Mouse (Mus musculus): ENCODE data around the gene Slc35e3. TPM values are rescaled to one million over a fixed set of nuclear protein-coding genes. Genes with fewer than 3 reads are reported as not detected.
A peak's percentile ranks its signal among the peaks of the same experiment; 100 is the strongest.

Slc35e3 gene
- polyA plus RNA-seq, 1 experiment = 12.8 TPM

- no peaks in the 10 kb centered on the region for H3K27me3 ChIP-seq (ENCODE audit: control insufficient read depth, insufficient read depth, insufficient read length)
- peaks cover 57% of the 10 kb centered on the region for H3K36me3 ChIP-seq (ENCODE audit: control insufficient read depth, insufficient read depth)
- H3K4me3 ChIP-seq (ENCODE audit: insufficient read depth, poor library complexity, severe bottlenecking) = peak overlapping the region; percentile 92
- TF ChIP-seq MAX (IDR thresholded peaks at IDR 0.05) = no peak
- no peak for TF ChIP-seq MYOG (IDR thresholded peaks at IDR 0.05; ENCODE audit: control insufficient read depth, extremely low read depth, insufficient read length)
- no peak for TF ChIP-seq CEBPB (IDR thresholded peaks at IDR 0.05; ENCODE audit: low read depth)
- TF ChIP-seq MYOD1 (IDR thresholded peaks at IDR 0.05; ENCODE audit: control insufficient read depth, insufficient read length, low read depth) = no peak
- TF ChIP-seq FOSL1 (IDR thresholded peaks at IDR 0.05; ENCODE audit: insufficient read depth, low read length, poor library complexity, severe bottlenecking) = no peak
- TF ChIP-seq USF1 (IDR thresholded peaks at IDR 0.05; ENCODE audit: low read depth) = no peak
- no peak for TF ChIP-seq CTCF (IDR thresholded peaks at IDR 0.05; ENCODE audit: control insufficient read depth, insufficient read depth, insufficient read length)
- peaks cover 60% of the 10 kb centered on the region for H3K79me3 ChIP-seq (ENCODE audit: low read depth)
- H3K79me2 ChIP-seq (ENCODE audit: control insufficient read depth, insufficient read depth) = peaks cover 72% of the 10 kb centered on the region
- H3ac ChIP-seq (ENCODE audit: control insufficient read depth, insufficient read length, low read depth) = peak overlapping the region; percentile 24
These were observed 37.3 kb downstream of the Slc35e3 start for GRCm38 (mm10) chr10:117708856-117709255.

- Histone ChIP-seq H3K4me3 (ENCODE audit: insufficient read depth, poor library complexity, severe bottlenecking) (peak overlapping the region; percentile 92), H3ac (ENCODE audit: control insufficient read depth, insufficient read length, low read depth) (no peak overlapping the region), H3K79me3 (ENCODE audit: low read depth) (peaks cover 62% of the 10 kb centered on the region), H3K79me2 (ENCODE audit: control insufficient read depth, insufficient read depth) (peaks cover 77% of the 10 kb centered on the region), H3K36me3 (ENCODE audit: control insufficient read depth, insufficient read depth) (peaks cover 62% of the 10 kb centered on the region), H3K27me3 (ENCODE audit: control insufficient read depth, insufficient read depth, insufficient read length) (no peaks in the 10 kb centered on the region)
- TF ChIP-seq MAX (IDR thresholded peaks at IDR 0.05) (no peak), CEBPB (IDR thresholded peaks at IDR 0.05; ENCODE audit: low read depth) (no peak), MYOD1 (IDR thresholded peaks at IDR 0.05; ENCODE audit: control insufficient read depth, insufficient read length, low read depth) (no peak), CTCF (IDR thresholded peaks at IDR 0.05; ENCODE audit: control insufficient read depth, insufficient read depth, insufficient read length) (no peak), USF1 (IDR thresholded peaks at IDR 0.05; ENCODE audit: low read depth) (no peak)
These were observed 37.8 kb downstream of the Slc35e3 start for GRCm38 (mm10) chr10:117708376-117708775.

- Histone ChIP-seq H3K4me3 (ENCODE audit: insufficient read depth, poor library complexity, severe bottlenecking) (no peak overlapping the region), H3K36me3 (ENCODE audit: control insufficient read depth, insufficient read depth) (peaks cover 73% of the 10 kb centered on the region), H3K27me3 (ENCODE audit: control insufficient read depth, insufficient read depth, insufficient read length) (no peaks in the 10 kb centered on the region), H3ac (ENCODE audit: control insufficient read depth, insufficient read length, low read depth) (no peak overlapping the region), H3K79me2 (ENCODE audit: control insufficient read depth, insufficient read depth) (peaks cover 88% of the 10 kb centered on the region), H3K79me3 (ENCODE audit: low read depth) (peaks cover 72% of the 10 kb centered on the region)
- no peak for TF ChIP-seq CEBPB (IDR thresholded peaks at IDR 0.05; ENCODE audit: low read depth)
- no peak for TF ChIP-seq CTCF (IDR thresholded peaks at IDR 0.05; ENCODE audit: control insufficient read depth, insufficient read depth, insufficient read length)
- no peak for TF ChIP-seq USF1 (IDR thresholded peaks at IDR 0.05; ENCODE audit: low read depth)
- no peak for TF ChIP-seq MYOG (IDR thresholded peaks at IDR 0.05; ENCODE audit: control insufficient read depth, extremely low read depth, insufficient read length)
- TF ChIP-seq MYOD1 (IDR thresholded peaks at IDR 0.05; ENCODE audit: control insufficient read depth, insufficient read length, low read depth) = no peak
- TF ChIP-seq FOSL1 (IDR thresholded peaks at IDR 0.05; ENCODE audit: insufficient read depth, low read length, poor library complexity, severe bottlenecking) = no peak
- no peak for TF ChIP-seq MAX (IDR thresholded peaks at IDR 0.05)
These were observed 38.9 kb downstream of the Slc35e3 start for GRCm38 (mm10) chr10:117707114-117707838.

- H3K79me3 ChIP-seq (ENCODE audit: low read depth) = peaks cover 76% of the 10 kb centered on the region
- H3K79me2 ChIP-seq (ENCODE audit: control insufficient read depth, insufficient read depth) = peaks cover 96% of the 10 kb centered on the region
- H3K27me3 ChIP-seq (ENCODE audit: control insufficient read depth, insufficient read depth, insufficient read length) = no peaks in the 10 kb centered on the region
- TF ChIP-seq MYOD1 (IDR thresholded peaks at IDR 0.05; ENCODE audit: control insufficient read depth, insufficient read length, low read depth) (no peak), MAX (IDR thresholded peaks at IDR 0.05) (no peak), USF1 (IDR thresholded peaks at IDR 0.05; ENCODE audit: low read depth) (no peak), CTCF (IDR thresholded peaks at IDR 0.05; ENCODE audit: control insufficient read depth, insufficient read depth, insufficient read length) (no peak), CEBPB (IDR thresholded peaks at IDR 0.05; ENCODE audit: low read depth) (no peak), FOSL1 (IDR thresholded peaks at IDR 0.05; ENCODE audit: insufficient read depth, low read length, poor library complexity, severe bottlenecking) (no peak)
- H3ac ChIP-seq (ENCODE audit: control insufficient read depth, insufficient read length, low read depth) = no peak overlapping the region
- no peak overlapping the region for H3K4me3 ChIP-seq (ENCODE audit: insufficient read depth, poor library complexity, severe bottlenecking)
- peaks cover 81% of the 10 kb centered on the region for H3K36me3 ChIP-seq (ENCODE audit: control insufficient read depth, insufficient read depth)
These were observed 39.7 kb downstream of the Slc35e3 start for GRCm38 (mm10) chr10:117706440-117706839.

- Histone ChIP-seq H3K79me2 (ENCODE audit: control insufficient read depth, insufficient read depth) (peaks cover 96% of the 10 kb centered on the region), H3K36me3 (ENCODE audit: control insufficient read depth, insufficient read depth) (peaks cover 87% of the 10 kb centered on the region), H3K4me3 (ENCODE audit: insufficient read depth, poor library complexity, severe bottlenecking) (no peak overlapping the region), H3K27me3 (ENCODE audit: control insufficient read depth, insufficient read depth, insufficient read length) (no peaks in the 10 kb centered on the region), H3K79me3 (ENCODE audit: low read depth) (peaks cover 79% of the 10 kb centered on the region), H3ac (ENCODE audit: control insufficient read depth, insufficient read length, low read depth) (no peak overlapping the region)
- TF ChIP-seq MYOG (IDR thresholded peaks at IDR 0.05; ENCODE audit: control insufficient read depth, extremely low read depth, insufficient read length) (no peak), CEBPB (IDR thresholded peaks at IDR 0.05; ENCODE audit: low read depth) (no peak), USF1 (IDR thresholded peaks at IDR 0.05; ENCODE audit: low read depth) (no peak), FOSL1 (IDR thresholded peaks at IDR 0.05; ENCODE audit: insufficient read depth, low read length, poor library complexity, severe bottlenecking) (no peak), CTCF (IDR thresholded peaks at IDR 0.05; ENCODE audit: control insufficient read depth, insufficient read depth, insufficient read length) (no peak), MAX (IDR thresholded peaks at IDR 0.05) (no peak), MYOD1 (IDR thresholded peaks at IDR 0.05; ENCODE audit: control insufficient read depth, insufficient read length, low read depth) (no peak)
These were observed 40.4 kb downstream of the Slc35e3 start for GRCm38 (mm10) chr10:117705806-117706205.
